Mouse (Mus musculus): ENCODE results near the gene Dpp10.

Dpp10 gene

GRCm38 (mm10) chr1:124044925-124045640 is at the start of gene Dpp10:
TSS of gene Dpp10 (minus strand) at chr1:124045559.
- no peak for DNase-seq

DNA sequence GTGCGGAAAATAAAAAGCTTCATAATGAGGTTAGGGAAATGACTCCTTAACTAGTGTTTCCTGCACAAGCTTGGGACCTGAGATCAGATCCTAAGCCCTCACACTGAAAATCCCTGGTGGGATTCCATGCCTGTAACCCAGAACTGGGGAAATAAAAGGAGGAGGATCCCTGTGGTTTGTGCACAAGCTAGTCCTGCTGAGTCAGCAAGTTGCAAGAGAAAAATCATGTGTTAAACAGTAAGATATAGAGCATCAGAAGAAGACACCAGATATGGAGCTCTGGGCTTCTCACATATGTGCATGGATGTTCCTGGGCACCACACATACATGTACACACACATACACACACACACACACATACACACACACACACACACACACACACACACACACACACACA is 3.2 kb upstream of the Dpp10 start:
- no peak for DNase-seq

DNA sequence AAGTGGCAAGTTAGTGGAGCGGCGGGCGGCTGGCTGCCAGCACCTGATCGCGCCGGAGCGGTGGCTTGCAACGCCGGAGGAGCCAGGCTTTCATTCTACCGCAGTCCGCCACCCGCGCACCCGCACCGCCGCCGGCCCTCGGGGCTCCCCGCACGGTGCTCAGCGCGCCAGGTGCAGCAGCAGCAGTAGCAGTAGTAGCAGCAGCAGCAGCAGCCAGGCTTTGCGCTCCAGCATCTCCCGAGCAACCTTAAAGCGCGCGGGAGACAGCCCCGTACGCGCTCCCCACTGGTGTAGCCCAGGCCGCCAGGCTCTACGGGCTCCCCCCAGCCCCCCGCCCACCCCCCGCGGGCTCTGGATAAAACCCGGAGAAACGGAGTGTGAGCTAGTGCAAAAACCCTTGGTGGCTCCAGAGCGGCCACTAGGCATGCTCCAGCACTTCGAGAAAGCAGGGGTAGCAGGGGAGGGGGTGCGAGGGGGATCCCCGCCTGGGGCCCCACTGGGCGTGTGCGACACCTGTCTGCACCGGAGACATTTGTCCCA is 472 bp upstream of the Dpp10 start:
- DNase-seq, result peak; percentile 3

GRCm38 (mm10) chr1:124044161-124044560 is 1.2 kb downstream of the Dpp10 start:
- no peak for DNase-seq

DNA sequence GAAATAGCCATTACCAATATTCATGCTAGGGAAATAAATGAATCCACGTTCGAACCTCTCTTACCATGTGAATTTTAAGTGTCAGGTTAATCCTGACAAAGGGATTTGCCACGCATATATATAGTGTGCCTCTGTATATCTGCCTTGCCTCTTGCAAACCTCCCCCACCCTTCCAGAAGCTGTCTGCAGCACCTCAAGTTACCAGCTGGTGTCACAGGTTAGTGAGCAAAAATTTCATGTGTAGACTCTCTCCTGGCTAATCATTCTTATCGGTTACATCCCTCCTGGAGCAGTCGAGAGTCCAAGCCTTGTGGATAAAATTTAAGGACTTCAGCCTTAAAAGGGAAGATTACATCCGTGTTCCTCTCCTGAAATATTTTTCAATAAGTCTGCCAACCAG is 1.9 kb downstream of the Dpp10 start:
- DNase-seq, result no peak

GRCm38 (mm10) chr1:124041559-124041958 is 3.8 kb downstream of the Dpp10 start:
- peak; percentile 4 for DNase-seq

GRCm38 (mm10) chr1:124035306-124035990 is 9.9 kb downstream of the Dpp10 start:
- no peak for DNase-seq

GRCm38 (mm10) chr1:124032677-124033076 is 12.7 kb downstream of the Dpp10 start:
- no peak for DNase-seq

DNA sequence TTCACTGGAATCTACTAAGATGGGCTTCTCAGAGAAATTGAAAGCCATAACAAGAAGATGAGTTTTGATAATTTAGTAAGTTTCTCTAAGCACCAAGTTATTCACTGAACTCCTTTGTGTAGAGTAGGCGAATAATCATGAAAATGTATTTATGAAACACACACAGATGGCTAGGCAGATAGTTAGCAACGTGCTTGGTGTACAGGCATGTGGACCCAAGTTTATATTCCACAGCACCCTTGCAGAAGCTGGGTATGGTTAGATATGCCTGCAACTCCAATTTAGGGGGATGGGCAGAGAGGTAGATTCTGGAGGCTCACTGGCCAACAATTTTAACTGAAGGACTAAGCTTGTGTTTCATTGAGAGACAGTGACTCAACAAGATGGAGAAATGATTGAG is 13.4 kb downstream of the Dpp10 start:
- no peak for DNase-seq

DNA sequence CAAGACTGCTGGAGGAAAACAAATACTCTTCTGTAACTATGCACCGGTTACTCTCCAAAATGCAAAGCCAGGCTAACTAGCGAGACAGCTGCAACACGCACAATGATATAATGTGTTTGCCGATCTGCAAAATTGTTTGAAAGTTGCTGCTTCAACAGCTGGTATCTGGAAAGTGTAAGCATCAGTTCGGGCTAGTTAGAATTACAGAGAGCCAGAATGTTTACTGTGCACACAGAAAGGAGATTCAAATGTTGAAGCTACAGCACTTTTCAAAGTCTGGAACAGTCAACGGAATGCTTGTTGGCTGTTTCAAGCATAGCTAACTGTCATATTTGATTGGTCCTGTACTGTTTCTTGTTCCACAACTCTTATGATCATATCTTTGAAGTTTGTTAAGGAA is 42.6 kb downstream of the Dpp10 start:
- no peak for DNase-seq

DNA sequence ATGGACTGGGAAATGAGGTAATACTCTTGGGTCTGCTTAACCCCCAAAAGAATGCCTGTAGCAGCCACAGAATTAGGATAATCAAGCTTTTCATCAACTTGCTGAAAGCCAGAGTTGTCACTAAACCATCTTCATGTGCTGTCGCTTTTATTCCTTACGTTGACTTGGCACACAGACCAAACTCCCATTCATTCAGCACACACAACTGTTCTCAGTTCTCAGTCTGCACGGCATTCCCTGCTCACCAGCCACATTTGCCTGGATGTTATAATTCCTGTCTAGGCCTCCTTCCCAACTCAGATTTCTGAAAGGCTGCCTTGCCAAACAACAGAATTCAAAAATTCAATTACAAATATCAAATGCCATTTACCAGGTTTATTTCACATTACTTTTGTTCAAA is 49.6 kb downstream of the Dpp10 start:
- no peak for DNase-seq

GRCm38 (mm10) chr1:123985324-123986024 is 59.9 kb downstream of the Dpp10 start:
- no peak for DNase-seq

DNA sequence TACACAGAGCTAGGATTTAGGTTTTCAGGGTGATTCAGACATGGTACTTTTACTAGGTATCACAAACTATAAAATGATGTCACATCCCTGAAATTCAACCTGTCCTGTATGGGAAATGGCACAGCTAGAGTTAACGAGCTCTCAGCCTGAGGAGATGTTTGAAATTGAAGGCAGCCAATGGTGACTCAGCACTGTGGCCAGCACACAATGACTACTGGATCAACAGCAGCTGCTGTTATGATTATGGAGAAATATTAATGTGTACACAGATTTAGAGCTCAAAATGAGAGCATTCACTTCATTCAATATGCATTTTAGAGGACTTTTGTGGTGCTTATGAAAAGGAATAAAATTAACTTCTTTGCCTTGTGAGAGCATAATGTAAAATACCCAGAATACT is 66.8 kb downstream of the Dpp10 start:
- no peak for DNase-seq

DNA sequence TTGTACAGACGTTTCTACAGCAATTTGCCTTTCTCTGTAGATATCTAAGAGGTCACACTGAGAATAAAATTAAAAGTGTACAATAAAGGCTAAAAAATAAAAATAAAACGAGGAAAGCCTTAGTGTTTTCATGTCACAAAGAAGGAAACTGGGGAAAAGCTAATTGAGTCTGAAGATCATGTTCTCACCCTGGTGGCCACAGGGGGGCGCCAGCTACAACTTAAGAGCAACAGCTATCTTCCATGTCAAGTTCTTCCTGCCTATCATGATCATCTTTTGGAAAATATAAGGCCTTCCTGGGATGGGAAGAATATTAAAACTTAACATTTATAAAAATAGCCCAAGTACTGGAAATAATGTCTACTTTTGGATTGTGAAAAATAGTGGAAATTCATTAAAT is 70.7 kb downstream of the Dpp10 start:
- DNase-seq, result peak; percentile 25

DNA sequence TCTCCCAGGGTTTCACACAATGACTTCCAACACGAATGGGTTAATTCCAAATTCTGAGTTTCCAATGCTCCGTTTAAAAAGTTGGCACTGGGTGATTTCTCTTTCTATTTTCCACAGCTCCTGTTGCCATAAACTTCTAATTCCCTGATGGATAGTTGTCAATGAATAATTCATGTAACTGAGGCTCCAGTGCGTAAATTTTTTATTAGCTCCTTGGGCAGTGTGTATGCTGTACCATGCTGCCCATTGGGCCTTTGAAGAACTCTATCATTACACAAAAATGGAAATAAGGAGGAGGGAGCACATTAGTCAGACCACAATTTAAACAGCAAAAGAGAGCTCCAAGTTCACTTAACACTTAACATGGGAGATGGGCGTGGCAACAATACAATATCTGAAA is 99.2 kb downstream of the Dpp10 start:
- no peak for DNase-seq

DNA sequence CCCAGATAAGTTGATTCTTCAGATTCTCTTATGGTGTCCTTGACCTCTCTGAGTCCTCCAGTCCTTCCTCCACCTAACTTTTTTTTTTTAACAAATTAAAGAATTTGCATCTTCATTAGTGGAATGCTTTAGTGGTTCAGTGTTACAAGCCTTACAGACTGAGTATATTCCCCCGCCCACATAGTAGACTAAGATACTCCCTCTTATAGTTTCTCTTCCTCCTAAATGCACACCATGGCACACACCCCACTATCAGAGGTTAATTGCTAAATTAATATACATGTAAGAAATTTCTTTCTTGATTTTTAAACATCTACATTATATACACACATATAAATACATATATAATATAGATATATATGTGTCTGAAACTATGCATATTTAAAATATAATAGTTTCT is 104.5 kb downstream of the Dpp10 start:
- no peak for DNase-seq

DNA sequence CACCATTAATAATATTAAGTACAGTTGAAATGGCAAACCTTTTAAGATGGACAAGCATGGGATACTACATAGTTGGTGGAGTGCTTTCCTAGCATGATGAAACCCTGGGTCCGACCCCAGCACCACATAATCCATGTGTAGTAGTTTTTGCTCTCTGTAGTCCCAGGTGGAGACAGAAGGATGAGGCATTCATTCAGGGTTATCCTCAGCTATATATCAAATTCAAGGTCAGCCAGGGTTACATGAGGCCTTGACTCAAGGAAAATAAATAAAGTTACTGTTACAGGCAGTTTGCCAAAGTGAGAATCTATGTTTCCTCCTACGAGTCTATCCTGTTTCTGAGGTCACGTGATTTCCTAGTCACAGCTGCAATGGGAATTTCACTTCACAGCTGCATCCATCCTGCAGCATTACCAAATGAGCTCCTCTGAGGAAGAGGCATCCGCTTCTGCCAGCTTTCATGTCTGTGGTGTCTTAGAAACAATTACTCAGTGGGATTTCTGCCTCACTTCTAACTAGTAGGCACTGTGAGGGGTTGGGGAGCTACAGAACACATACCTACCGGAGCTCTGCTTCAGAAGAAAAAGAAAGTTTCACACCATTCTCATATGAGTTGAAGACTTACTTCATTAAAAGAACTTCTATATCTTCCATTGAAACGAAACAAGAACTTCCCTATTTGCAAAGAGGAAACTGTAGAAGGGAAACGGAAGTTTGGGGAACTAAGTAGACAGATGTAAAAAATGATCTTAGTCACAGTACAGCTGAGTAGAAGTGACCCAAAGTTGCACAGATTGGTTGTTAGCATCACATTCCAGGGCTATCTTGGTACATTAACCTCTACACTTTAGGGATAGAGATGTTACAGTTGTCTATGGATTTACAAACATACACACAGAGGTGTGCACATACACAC is 111.3 kb downstream of the Dpp10 start:
- DNase-seq, result no peak

- no peak for DNase-seq
Measured at GRCm38 (mm10) chr1:123928003-123928370, 117.4 kb downstream of the Dpp10 start.

GRCm38 (mm10) chr1:123927278-123928002 is 117.9 kb downstream of the Dpp10 start:
- DNase-seq, result no peak

- DNase-seq, result no peak
Measured at GRCm38 (mm10) chr1:123924905-123925304, 120.5 kb downstream of the Dpp10 start.

DNA sequence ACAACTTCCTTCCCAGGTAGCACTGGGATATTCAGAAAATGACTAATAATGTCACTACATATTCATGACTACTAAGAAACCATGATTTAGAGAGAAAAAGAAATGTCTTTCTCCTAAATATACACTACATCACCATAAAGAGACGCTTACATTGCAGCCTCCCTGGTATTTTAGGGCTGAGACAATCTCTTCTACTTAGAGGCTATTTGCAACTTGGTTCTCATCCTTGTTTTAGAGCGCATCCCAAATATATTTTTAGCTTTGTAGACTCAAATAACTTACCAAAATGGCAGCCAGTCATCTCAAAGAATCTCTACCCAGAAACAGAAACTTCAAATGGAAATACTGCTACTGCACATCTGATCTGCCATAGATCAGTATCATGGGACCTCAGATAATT is 121.5 kb downstream of the Dpp10 start:
- DNase-seq, result no peak

GRCm38 (mm10) chr1:123919606-123920005 is 125.8 kb downstream of the Dpp10 start:
- DNase-seq, result no peak

All from liver (tissue).